8 mouse cellular contexts compared by ENCODE assay signal in the genomic region with DNA sequence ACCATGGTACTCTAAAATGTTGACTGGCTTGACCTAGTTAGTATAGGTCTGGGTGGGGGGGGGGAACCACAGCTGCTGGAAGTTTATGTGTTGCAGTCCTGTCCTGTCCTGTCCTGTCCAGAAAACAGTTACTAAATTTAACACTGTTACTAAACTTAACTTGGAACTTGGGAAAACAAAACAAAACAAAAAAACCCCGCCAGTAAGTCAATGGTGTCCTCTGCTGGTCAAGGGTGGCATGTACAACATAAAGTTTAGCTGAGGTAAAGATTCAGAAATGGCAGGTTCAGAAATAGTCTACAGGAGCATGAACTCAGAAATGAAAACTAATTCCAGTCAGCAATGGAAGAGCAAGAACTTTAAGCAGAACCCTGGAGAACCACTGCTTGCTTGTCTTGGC. TPM values are rescaled to one million over a fixed set of nuclear protein-coding genes. Genes with fewer than 3 reads are reported as not detected.
DNase-seq lines count a peak whose midpoint lies in the region; ATAC-seq lines count a peak whose summit lies in the region.

No protein-coding gene starts in this region.

- WGBS in limb, embryonic 11.5 days = 36% methylated on average over 1 of the region's 1 CpGs
- WGBS in limb, embryonic 10.5 days = 39% methylated on average over 1 of the region's 1 CpGs

- no peak overlapping the region for H3K4me2 ChIP-seq in limb, embryonic 11.5 days (ENCODE audit: low read depth, severe bottlenecking)

- H3K36me3 ChIP-seq in limb, embryonic 11.5 days (ENCODE audit: control insufficient read depth, insufficient read depth, low read length) = no peaks in the 10 kb centered on the region
- H3K36me3 ChIP-seq in limb, embryonic 10.5 days = no peaks in the 10 kb centered on the region

- H3K9me3 ChIP-seq in limb, embryonic 11.5 days (ENCODE audit: control insufficient read depth, low read length) = no peaks in the 10 kb centered on the region
- no peaks in the 10 kb centered on the region for H3K9me3 ChIP-seq in limb, embryonic 10.5 days (replicated peaks)

- ATAC-seq in limb, embryonic 11.5 days (ENCODE audit: insufficient number of reproducible peaks, low FRiP score, low TSS enrichment, low read depth) = no peak

- no peak overlapping the region for H3K27ac ChIP-seq in limb, embryonic 11.5 days (replicated peaks; ENCODE audit: low read depth, low read length)
- no peak overlapping the region for H3K27ac ChIP-seq in limb, embryonic 10.5 days

- H3K9ac ChIP-seq in limb, embryonic 11.5 days (ENCODE audit: low read length) = no peak overlapping the region

- no peaks in the 10 kb centered on the region for H3K27me3 ChIP-seq in limb, embryonic 11.5 days (ENCODE audit: control insufficient read depth, insufficient read depth, low read length)
- H3K27me3 ChIP-seq in limb, embryonic 10.5 days (ENCODE audit: low read depth, poor library complexity, severe bottlenecking) = no peaks in the 10 kb centered on the region

- DNase-seq in adrenal gland, adult 2 months = peak; percentile 39
- no peak for DNase-seq in adrenal gland, adult 8-10 months
- peak; percentile 37 for DNase-seq in limb, embryonic 11.5 days (ENCODE audit: low spot score)
- DNase-seq in limb, embryonic 10.5 days (ENCODE audit: low spot score) = no peak
- peak; percentile 40 for DNase-seq in brain, adult 2 months (ENCODE audit: low read depth, low spot score)
- DNase-seq in heart, postnatal 10 days = peak; percentile 79 to 84
- peak; percentile 44 for DNase-seq in lung, postnatal 14 days
- DNase-seq in spleen, adult 12 weeks (ENCODE audit: low spot score) = no peak

- no peaks in the 10 kb centered on the region for H3K4me1 ChIP-seq in limb, embryonic 11.5 days (ENCODE audit: control insufficient read depth, insufficient read depth, low read length)
- no peaks in the 10 kb centered on the region; the same call in 1 of the 2 replicates for H3K4me1 ChIP-seq in limb, embryonic 10.5 days

- intact Hi-C loops in heart, postnatal 10 days (cut with DNase I) = loop anchor here (1.0 to 2.0 kb wide), 2 partner anchors 358 to 423 kb away; no protein-coding TSS in a partner anchor

- no peak overlapping the region for H3K4me3 ChIP-seq in limb, embryonic 11.5 days (ENCODE audit: low read depth, low read length)
- H3K4me3 ChIP-seq in limb, embryonic 10.5 days = no peak overlapping the region

RNA-seq across cellular contexts. Expression of a gene that starts 2.4 kb away (rescaled TPM):
- under 1 TPM; 0.32 to 0.52 TPM for total RNA-seq in adrenal gland, adult 2 months (2021)
- polyA plus RNA-seq in adrenal gland, adult 2 months (2012; rRNA removed) = 0.11 and 0.15 TPM in 2 replicates
- total RNA-seq in adrenal gland, adult 8-10 months (2022) = under 1 TPM; 0.12 to 0.75 (median 0.35) TPM
- polyA plus RNA-seq in limb, embryonic 11.5 days (2014; fragmentation: Nextera tagmentation; extraction: Ambion mirVana) = 1.5 and 1.8 TPM in 2 replicates
- 1.1 and 1.6 TPM in 2 replicates for polyA plus RNA-seq in limb, embryonic 10.5 days (2016; fragmentation: Nextera tagmentation; extraction: Ambion mirVana)
- under 1 TPM; 0.67 to 0.94 TPM for total RNA-seq in heart, postnatal 10 days (2021)

Comparison
In these comparisons a context has a peak if more than half of its experiments do, and no peak if none do; other contexts are left out.
1. DNase-seq: peak in adrenal gland, adult 2 months (single experiment), limb, embryonic 11.5 days (single experiment), brain, adult 2 months (single experiment), heart, postnatal 10 days (2 of 2) and lung, postnatal 14 days (single experiment); none in adrenal gland, adult 8-10 months (single experiment), limb, embryonic 10.5 days (single experiment) and spleen, adult 12 weeks (single experiment).